Mouse (Mus musculus): ENCODE results near the gene Arhgef15. TPM values are rescaled to one million over a fixed set of nuclear protein-coding genes. Genes with fewer than 3 reads are reported as not detected.
A peak's percentile ranks its signal among the peaks of the same experiment; 100 is the strongest.
"Not testable (repeated sequence)": the region's sequence is repeated elsewhere in the genome, so short reads cannot be mapped to it uniquely, and the experiment has no call there.

The Arhgef15 gene
- 10 to 100 TPM; 18.5 to 19.5 TPM for total RNA-seq (2021)
- long read RNA-seq, experiment 1, full-length matches to known transcripts: 8 of 26 reads
- long read RNA-seq, experiment 1, partial matches to known transcripts: 13 of 26 reads
- long read RNA-seq, experiment 1, other reads (novel, unspliced or antisense): 5 of 26 reads
- long read RNA-seq, experiment 2, full-length matches to known transcripts: 4 of 28 reads
- long read RNA-seq, experiment 2, partial matches to known transcripts: 20 of 28 reads
- long read RNA-seq, experiment 2, other reads (novel, unspliced or antisense): 4 of 28 reads

DNA sequence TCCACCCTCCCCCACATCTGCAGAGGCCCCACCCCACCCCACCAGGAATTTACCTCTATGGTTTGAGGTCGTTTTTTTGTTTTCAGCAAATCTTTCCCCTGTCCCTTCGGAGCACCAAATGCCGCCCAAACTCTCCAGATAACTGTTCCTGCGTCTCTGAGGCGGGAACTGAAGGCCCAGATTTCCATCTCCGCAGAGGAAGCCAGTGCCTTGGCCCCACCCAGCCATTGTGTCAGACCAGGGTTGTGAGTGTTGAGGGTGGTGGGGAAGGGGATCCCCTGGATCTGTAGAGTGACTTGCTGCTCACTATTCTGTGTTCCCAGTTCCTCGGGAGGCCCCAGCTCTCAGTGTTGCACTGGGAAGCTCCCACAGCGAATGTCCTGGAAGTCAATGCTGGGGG, at the start of gene Arhgef15:
TSS of gene Arhgef15 (minus strand) at position 173 of the 400 bp plus-strand sequence.
- no peak for DNase-seq (ENCODE audit: low spot score in 2 of 2)

DNA sequence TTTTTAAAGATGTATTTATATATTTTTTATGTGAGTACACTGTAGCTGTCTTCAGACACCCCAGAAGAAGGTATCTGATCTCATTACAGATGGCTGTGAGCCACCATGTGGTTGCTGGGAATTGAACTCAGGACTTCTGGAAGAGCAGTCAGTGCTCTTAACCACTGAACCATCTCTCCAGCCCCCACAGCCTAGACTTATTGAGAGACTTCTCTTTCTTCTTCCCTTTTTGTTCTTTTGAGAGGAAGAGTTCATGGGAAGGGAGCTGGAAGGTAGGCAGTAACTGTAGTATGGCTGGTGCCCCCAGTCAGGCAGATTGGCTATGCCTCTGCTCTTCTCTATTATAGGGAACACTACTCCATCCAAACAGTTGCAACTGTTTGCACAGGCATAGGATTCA, 49.3 kb upstream of the Arhgef15 start:
- not testable (repeated sequence) for DNase-seq (ENCODE audit: low spot score in 2 of 2)

DNA sequence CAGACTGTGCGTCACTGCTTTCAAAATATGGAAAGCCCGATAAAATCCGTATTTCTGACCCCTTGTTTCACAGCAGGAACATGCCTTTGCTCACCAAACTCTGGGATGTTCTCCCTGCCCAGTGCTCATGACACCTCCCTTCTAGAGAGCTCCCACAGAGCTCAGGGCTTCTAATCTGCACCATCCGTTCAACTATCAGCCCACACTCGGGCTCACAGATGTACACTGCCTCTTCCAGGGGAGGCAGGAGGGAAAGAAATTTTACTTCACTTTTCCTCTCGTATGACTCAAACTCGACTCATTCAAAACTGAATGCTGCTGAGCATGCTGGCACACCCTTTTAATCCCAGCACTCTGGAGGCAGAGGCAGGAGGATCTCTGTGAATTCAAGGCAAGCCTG, 47.9 kb upstream of the Arhgef15 start:
- no peak for DNase-seq (ENCODE audit: low spot score in 2 of 2)

DNA sequence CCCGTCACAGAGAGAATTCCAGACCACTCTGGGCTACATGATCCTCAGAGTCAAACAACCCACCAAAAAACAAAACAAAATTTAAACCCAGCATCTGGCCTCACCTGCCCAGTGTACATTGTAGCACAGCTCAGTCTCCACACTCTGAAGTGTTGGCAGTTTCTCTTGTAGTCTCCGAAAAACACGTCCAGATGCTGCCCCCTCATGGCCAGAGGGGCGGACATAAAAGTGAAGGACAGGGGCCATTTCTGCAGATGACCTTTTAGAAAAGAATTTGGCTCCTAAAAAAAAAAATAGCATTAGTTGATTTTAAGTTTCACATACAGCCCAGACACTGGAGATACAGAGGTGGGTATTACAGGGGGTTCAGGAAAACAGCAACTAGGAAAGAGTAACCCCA, 46.3 kb upstream of the Arhgef15 start:
- peak; percentile 35 to 46 for DNase-seq (ENCODE audit: low spot score in 2 of 2)

DNA sequence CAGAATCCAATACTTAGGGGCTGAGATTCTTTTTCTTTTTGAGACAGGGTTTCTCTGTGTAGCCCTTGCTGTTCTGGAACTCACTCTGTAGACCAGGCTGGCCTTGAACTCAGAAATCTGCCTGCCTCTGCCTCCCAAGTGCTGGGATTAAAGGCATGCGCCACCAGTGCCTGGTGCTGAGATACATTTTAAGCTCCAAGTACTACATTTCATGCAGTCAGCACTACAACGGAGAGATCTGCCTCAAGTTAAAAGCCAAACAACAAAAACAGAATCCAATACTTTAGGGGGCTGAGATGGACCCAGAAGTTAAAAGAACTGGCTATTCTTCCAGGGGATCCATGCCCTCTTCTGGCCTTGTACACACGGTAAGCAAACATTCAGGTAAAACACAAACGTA, 45.5 kb upstream of the Arhgef15 start:
- not testable (repeated sequence) for DNase-seq (ENCODE audit: low spot score in 2 of 2)

DNA sequence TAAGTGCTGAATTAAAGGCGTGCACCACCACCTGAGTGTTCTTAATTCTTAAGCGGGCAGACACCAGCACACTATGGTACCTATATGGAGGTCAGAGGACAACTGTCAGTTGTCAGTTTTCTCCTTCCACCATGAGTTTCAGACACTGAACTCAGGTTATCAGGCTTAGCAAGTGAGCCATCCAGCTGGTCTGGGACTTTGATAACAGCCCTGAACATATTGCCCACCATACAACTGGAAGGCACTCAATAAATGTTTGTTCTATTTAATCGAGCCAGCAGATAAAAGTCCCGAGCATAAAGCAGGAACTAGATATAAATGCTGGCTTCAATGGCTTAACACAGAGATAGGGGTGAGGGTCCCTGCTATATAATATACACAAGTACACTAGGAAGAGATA, 39.8 kb upstream of the Arhgef15 start:
- DNase-seq (ENCODE audit: low spot score in 2 of 2): no peak

DNA sequence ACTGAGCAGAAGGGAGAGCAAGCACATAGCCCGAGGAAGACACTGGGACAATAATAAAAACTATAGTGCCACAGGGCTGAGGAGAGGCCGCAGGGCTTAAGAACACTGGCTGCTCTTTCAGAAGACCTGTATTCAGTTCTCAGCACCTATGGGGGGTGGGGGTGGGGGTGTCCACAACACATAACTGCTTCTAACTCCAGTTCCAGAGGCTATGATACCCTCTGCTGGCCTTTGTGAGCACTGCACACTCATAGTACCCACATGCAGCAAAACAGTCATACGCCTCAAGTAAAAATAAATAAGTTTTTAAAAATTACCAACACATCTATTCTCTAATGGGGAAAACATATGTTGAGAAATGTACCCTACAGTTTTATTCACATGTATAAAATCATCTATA, 37.1 kb upstream of the Arhgef15 start:
- no peak for DNase-seq (ENCODE audit: low spot score in 2 of 2)

DNA sequence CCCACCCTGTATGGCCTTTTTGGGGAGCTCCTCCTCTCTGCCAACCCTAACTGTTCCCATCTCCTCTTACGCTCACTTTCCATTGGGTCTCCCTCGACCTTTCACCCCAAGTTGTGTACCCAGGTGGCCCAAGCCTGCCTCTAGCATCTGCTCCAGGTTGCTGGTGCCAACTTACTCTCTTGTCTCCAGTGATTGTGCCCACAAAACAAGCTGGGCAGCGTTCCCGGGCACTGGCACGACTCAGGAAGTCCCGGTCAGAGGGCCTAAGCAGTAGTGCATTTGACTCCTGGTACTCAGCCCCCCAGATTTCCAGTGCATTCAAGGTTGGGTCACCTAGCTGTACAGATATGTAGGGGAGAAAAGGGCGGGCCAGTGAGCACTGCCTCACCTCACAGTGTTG, 35.8 kb upstream of the Arhgef15 start:
- DNase-seq (ENCODE audit: low spot score in 2 of 2): no peak

DNA sequence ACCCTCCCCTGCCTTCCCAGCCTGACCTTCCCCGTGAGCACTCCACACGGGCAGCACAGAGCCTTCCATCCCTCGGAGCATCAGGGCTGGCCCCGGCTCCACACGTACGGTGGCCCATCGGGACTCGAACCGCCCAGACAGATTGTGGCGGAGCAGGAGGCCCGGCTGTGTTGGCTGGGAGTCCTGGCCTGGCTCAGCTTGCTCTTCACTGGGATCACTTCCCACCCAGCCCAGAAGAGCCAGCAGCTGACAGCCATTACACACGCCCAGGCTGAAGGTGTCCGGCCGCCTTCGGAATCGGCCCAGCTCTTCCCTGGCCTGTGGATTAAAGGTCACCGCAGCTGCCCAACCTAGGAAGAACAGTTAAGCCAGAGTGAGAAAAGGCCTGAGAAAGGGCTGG, 31.1 kb upstream of the Arhgef15 start:
- no peak for DNase-seq (ENCODE audit: low spot score in 2 of 2)

DNA sequence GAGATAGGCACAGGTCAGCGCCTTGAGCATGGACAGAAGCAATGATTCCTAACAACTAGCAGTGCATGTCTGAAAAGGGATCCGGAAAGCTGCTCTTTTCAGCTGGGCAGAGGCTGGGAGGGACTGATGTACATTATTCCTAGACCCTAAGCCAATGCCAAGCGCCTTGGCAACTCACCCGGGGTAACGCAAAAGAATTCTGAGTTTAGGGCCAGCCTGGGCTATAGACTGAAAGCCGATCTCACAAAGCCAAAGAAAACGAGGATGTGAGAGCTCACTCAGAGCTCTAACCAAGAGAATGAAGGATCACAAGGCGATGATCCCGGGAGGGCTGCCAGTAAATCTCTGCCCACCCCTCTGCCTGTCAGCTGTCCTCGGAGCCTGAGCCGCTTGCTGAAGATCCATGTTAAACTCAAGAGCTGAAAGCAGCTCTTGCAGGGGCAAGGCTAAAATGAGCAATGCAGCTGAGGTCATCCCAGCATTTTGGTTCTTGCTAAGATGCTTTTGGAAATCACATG, 30.1 kb upstream of the Arhgef15 start:
- no peak for DNase-seq (ENCODE audit: low spot score in 2 of 2)

DNA sequence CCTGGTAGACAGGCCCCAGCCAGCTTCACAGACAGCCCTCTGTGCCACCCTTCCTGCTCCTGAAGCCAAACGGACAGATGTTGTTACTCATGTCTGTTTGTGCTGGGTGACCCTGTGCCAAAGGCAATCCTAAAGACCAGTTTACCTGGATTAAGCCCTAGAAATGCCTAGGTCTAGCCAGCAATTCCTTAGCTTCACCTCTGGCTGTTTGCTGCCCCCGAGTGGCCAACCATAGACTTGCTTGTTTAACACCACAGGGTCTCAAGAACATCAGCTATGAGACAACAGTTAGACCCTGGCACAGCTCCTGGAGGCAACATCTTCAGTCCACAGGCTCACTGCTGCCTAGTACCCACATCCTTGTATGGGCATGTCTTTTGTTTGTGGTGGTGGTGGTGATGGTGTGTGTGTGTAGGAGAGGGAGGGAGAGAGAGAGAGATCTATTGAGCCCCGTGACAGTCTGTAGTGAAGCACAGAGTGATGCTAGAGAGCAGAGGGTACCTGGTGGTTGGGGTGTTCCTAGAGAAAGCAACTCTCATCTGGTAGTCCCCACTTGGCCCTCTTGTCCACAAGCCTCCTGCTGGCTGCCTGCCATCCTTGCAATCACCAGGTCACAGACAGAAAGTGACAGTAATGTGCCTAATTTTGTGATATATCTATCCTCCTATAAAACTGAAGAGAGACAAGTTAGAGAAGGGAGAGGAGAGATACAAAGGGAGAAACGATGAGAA, 25.5 kb upstream of the Arhgef15 start:
- DNase-seq (ENCODE audit: low spot score in 2 of 2): peak; percentile 69 to 81

DNA sequence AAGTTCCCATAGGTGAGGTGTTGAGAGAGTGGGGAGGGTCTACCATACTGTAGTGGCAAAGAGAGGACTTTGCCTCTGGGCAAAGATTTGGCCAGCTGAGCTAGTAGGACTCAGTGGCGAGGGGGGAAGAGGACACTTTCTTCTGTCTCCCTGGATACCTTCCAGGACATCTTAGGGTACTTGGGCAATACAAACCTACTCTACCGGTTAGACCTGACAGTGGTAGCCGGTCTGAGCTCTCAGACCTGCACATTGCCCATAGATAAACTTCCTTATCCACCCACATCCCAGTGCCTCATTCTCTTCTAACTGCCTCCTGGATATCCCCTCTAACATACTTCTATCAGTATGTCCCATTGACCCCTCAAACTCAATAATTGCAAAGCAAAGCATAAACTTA, 23.6 kb upstream of the Arhgef15 start:
- no peak for DNase-seq (ENCODE audit: low spot score in 2 of 2)

DNA sequence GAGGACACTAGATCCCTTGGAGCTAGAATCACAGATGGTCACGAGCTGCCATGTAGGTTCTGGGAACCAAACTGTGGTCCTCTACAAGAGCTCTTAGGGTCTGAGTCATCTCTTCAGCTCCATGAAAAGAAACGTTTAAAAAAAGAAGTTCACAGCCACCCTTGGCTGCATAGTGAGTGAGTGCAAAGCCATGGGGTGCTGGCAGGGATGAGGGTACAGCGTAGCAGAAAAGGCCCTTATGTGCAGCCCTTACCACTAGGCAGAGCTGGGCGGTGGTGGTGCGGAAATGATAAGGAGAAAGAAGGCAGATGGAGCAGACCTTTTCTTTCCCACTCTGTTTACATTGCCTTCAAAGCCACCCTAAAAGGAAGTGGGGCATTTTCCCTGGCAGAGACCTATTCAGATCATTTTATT, 22.0 kb upstream of the Arhgef15 start:
- DNase-seq (ENCODE audit: low spot score in 2 of 2): no peak

DNA sequence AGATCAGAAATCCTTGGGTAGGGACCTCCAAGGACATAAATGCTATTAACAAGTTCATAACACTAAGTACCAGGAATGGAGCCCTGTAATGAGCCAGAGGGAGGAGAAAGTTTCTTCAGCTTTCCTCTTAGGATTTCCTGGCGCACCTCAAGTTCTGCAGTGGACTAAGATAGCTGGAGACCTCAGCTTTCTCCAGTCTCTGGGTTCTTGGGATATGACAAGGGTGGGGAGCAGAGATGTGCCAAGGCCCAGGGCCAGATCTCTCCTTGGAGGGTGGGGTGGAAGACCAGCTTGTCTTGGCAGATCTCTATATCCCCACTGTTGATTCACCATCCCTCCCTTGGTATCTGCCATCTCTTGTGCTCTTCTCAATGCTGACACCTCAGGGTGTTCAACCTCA, 18.3 kb upstream of the Arhgef15 start:
- no peak for DNase-seq (ENCODE audit: low spot score in 2 of 2)

DNA sequence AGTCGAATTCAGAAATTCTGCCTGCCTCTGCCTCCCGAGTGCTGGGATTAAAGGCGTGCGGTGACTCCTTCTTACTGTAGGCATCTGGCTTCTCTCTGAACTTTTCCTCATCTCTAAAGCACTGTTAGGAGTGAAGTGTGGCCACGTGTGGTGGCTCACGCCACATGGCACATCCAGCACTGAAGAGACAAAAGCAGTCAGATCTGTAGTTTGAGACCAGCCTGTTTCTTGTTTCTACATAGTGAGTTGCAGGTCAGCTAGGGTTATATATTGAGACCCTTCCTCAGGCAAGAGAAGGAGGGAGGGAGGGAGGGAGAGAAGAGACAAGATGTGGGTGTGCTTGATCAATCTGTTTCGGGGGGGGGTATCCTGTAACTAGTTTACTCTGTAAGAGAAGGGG, 17.8 kb upstream of the Arhgef15 start, which contains the start of gene Rangrf:
TSS of gene Rangrf (minus strand) at position 101 of the 400 bp plus-strand sequence.
- DNase-seq (ENCODE audit: low spot score in 2 of 2): no peak

DNA sequence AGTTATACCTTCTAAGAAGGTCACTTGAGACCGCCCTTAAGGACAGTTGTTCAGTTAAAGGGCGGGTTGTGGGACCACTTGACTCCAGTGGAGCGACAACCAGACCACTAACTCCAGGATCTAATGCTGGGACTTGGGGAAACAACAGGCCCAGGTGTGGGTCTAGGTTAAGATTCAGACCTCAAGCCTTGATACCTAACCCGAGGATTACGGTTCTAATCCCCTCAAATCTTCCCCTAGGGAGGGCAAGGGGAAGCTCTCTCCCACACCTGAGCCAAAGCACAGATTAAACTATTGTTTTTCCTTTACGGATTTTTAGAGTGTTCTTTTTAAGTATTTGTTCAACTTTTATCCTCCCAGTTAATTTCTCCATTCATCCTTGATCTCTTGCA, 16.8 kb upstream of the Arhgef15 start:
- DNase-seq (ENCODE audit: low spot score in 2 of 2): no peak

DNA sequence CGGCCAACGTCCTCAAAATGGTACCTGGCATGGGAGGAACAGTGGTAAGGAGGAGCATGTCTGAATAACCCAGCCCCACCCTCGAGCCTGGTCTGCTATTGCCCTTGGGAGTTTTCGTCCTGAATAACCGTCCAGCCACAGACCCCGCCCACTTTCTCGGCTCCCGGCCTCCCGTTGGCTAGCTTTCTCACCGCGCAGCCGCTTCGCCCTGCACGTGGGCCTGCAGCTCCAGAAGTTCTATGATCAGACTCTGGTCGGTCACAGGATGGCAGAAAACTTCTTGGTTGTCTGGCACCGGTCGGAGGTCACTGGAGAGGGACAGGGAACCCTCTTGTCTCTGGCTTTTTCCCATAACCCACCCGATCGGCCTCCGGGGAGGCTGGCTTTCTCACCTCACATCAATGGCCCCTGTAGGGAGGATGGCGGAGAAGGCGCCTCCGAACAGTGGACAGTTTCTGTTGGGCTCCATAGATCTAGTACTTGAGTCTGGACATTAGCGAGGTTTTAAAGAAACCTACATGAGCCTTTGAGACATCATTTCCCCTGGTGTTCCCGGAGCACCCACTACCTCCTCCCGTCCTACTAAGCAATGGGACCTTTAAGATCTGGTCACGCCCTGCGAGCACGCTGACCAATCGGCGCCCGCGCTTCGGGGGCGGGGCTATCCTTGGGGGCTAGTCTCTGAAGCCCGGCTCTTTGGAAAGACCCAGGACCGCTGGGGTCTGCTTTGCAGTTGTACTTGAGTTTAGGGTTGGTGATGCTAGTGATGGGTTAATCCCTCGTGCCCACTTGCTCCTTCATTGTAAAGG, 16.2 kb upstream of the Arhgef15 start:
- DNase-seq (ENCODE audit: low spot score in 2 of 2): peak; percentile 84 to 86

DNA sequence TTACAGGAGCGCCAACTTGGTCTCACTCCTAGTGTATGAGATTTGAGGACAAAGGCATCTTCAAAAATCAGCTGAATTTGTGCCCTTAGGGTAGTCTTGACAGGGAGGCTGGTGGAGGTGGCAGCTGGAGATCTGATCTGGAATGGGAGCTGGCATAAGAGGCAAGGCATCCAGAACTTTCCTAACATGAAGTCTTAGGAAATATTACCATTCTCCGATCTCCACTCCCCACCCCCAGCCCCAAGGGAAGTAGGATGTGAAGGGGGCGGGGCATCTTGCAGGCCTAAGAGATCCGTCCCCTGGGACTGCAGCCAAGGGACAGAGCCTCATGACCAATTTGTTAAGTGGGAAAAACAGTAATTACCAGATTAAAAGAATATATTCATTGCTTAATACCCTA, 13.0 kb upstream of the Arhgef15 start:
- DNase-seq (ENCODE audit: low spot score in 2 of 2): no peak

DNA sequence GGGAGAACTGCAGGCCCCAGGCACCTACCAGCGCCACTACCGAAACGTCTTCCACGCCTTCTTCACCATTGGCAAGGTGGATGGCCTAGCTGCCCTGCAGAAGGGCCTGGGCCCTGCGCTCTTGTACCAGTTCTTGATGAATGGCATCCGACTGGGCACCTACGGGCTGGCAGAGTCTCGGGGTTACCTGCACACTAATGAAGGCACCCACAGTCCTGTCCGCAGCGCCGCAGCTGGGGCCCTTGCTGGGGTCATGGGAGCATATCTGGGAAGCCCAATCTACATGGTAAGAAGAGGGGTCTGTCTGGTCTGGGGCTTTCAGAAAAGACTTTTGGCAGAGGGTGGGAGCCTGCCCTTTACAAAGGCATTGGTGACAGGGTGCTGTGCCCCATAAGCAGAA, 11.5 kb upstream of the Arhgef15 start:
- DNase-seq (ENCODE audit: low spot score in 2 of 2): no peak

DNA sequence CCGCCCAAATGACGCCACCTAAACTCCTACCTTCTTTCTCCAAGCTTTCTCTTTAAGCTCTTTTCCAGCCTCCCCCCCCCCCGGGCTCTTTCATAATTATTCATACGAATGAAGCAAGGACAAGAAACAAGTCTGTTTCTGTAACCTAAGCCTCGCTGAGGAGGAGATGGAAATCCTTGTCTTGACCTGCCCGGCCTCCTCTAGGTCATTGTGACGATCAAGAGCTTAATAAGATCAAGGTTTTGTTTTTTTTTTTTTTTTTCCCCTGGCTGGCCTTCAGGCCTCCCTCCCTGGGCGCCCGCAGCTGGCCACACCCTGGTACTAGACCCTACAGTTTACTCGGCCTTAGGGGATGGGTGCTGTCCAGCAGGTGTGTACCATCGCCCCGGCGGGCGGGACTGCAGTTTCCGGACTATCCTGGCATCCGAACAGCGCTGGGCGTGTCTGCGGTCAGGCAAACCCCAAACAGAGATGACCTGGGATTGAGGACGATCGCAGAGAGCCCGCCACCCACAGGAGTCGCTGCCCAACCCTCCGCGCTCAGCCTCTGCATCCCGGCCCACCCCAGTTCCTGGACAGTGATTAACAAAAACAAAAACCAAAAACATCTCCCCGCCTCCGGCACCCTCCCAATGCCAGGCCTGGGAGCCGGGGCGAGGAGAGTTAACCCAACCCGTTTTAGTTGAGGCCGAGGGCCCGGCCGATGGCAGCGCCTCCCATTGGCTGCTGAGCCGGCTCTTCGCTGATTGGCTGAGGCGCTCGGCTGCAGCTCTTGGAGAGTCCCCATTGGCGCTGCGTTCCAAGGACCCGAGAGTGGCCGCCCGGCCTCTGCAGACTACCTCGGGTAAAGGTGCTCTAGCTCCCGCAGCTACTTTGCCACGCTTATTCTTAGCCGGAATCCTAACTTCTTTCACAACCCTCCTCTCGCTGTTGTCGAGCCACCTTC, 10.3 kb upstream of the Arhgef15 start, which contains the start of gene Slc25a35:
TSS of gene Slc25a35 (plus strand) at position 795 of the 946 bp plus-strand sequence.
- DNase-seq (ENCODE audit: low spot score in 2 of 2): peak; percentile 85 to 87
